Mouse (Mus musculus): ENCODE data around the gene Gan.

GRCm38 (mm10) chr8:117121277-117121676 lies 36.7 kb upstream of the Gan start:
- TF ChIP-seq CTCF (IDR thresholded peaks at IDR 0.05; ENCODE audit: low read depth) (no peak), EP300 (IDR thresholded peaks at IDR 0.05; ENCODE audit: low read depth) (no peak)
